Mouse (Mus musculus) forebrain, embryonic 13.5 days (tissue): ENCODE data around the gene Cd101. TPM values are rescaled to one million over a fixed set of nuclear protein-coding genes. Genes with fewer than 3 reads are reported as not detected.

Source experiments
- ATAC-seq: fragments of 200-750 bp; cut with Nextera tagmentation; 2 replicates; pipeline ENCODE4 v1.8.0; 2017
- H3K27ac ChIP-seq: fragments of 300-500 bp; sonication (generic); 2 replicates; pipeline ENCODE4 v1.5.1; 2015; ENCODE audit warnings: inconsistent platforms, mild to moderate bottlenecking, moderate library complexity
- H3K27me3 ChIP-seq: fragments of 300-500 bp; sonication (generic); 2 replicates; pipeline ENCODE4 v1.6.1; 2015; ENCODE audit warnings: mild to moderate bottlenecking, inconsistent platforms
- H3K36me3 ChIP-seq: fragments of 300-500 bp; sonication (generic); 2 replicates; pipeline ENCODE4 v1.6.1; 2015; ENCODE audit warnings: mild to moderate bottlenecking, inconsistent platforms; ENCODE audit not compliant: poor library complexity, severe bottlenecking
- H3K4me1 ChIP-seq: fragments of 300-500 bp; sonication (generic); 2 replicates; pipeline ENCODE4 v1.6.1; 2015; ENCODE audit warnings: inconsistent platforms
- H3K4me2 ChIP-seq: fragments of 300-500 bp; sonication (generic); 2 replicates; pipeline ENCODE4 v1.6.1; 2015; ENCODE audit warnings: inconsistent platforms, mild to moderate bottlenecking, moderate library complexity
- H3K4me3 ChIP-seq: fragments of 300-500 bp; sonication (generic); 2 replicates; pipeline ENCODE4 v1.5.1; 2015; ENCODE audit warnings: mild to moderate bottlenecking, inconsistent platforms
- H3K9ac ChIP-seq: fragments of 300-500 bp; sonication (generic); 2 replicates; pipeline ENCODE4 v1.6.1; 2015; ENCODE audit warnings: mild to moderate bottlenecking, inconsistent platforms
- H3K9me3 ChIP-seq: fragments of 300-500 bp; sonication (generic); replicated peaks from 2 replicates; pipeline ENCODE4 v1.6.1; 2016; ENCODE audit warnings: inconsistent platforms
- WGBS: fragments of 180-500 bp; shearing (Covaris S2); methylation state at CpG from one replicate; pipeline ENCODE4 v1.1.7; 2015; 5-methylcytosine and 5-hydroxymethylcytosine counted together
- polyA plus RNA-seq: library from polyadenylated mRNA; unstranded; fragments of >200 nt; fragmentation: Nextera tagmentation; extraction: Ambion mirVana; gene quantifications from 2 replicates; pipeline ENCODE4 v1.2.1, GENCODE M21; 2015

Gene Cd101
- polyA plus RNA-seq, 1 experiment from 2014 or later, result 0.08 TPM

- Histone ChIP-seq H3K9ac (no peak overlapping the region), H3K36me3 (0 out of 2 replicates have a peak, but pooled peaks cover 6% of the 10 kb centered on the region), H3K4me1 (no peaks in the 10 kb centered on the region), H3K27me3 (no peaks in the 10 kb centered on the region), H3K4me2 (no peak overlapping the region), H3K27ac (no peak overlapping the region), H3K4me3 (no peak overlapping the region), H3K9me3 (no peaks in the 10 kb centered on the region)
- no peak for ATAC-seq
- 93% methylated on average over 2 of the region's 2 CpGs for WGBS
These were observed 6.6 kb upstream of the Cd101 start for GRCm38 (mm10) chr3:101036001-101036400.

DNA sequence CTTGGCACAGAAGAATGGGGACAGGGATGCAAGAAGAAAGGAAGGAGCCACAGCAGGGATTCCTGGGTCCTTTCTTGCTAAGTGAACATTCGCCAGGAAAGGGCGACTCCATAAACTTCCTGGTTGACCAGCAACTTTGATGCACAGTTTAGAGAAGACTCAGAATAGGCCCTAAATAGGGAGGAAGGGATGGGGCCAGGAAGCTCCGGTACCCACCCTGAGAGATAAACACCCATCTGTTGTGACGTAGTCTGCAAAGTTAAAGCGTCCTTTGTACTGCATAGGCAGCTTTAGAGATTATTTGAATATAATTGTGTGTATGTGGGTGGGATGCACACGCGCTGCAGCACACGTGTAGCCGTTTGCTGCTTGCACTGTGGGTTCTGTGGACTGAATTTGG is 5.2 kb upstream of the Cd101 start:
- H3K27ac ChIP-seq, result no peak overlapping the region
- H3K4me3 ChIP-seq, result no peak overlapping the region
- no peaks in the 10 kb centered on the region for H3K36me3 ChIP-seq
- no peaks in the 10 kb centered on the region for H3K27me3 ChIP-seq
- WGBS, result 86% methylated on average over 9 of the region's 9 CpGs
- no peak for ATAC-seq
- no peaks in the 10 kb centered on the region for H3K4me1 ChIP-seq
- no peak overlapping the region for H3K9ac ChIP-seq
- H3K4me2 ChIP-seq, result no peak overlapping the region
- H3K9me3 ChIP-seq, result no peaks in the 10 kb centered on the region

GRCm38 (mm10) chr3:101033644-101034043 is 4.3 kb upstream of the Cd101 start:
- Histone ChIP-seq H3K27ac (no peak overlapping the region), H3K36me3 (no peaks in the 10 kb centered on the region)

DNA sequence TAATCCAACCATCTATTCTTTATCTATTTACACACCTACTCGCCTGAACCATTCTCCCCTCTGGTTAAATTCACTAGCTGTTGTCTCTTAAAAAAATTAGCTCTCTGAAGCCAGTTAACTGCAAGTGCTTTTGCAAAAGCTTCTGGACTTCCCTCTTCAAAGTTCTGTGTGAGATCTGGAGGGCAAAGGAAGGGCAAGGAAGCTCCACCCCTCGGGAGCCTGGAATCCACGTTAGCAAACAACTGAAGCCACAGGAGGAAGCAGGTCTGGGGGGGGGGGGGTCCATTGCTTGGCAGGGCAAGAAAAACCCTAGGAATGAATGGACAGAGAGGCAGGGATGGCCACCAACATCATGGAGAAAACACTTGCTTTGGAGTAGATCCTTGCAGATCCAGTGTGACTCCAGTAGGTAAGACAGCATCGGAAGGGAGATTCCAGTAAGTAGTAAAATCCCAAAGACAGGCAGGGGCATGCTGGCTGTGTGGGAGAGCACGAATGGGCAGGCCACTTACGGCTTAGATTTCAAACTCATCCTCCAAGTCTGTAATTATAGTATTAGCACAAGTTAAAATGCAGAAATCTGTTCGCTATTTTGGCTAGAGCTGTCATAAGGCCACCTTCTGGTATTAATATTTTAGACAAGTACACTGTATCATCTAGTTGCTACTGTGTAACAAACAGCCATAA is 2.2 kb upstream of the Cd101 start:
- ATAC-seq, result no peak
- H3K27me3 ChIP-seq, result no peaks in the 10 kb centered on the region
- WGBS, result 75% methylated on average over 7 of the region's 7 CpGs

More at GRCm38 (mm10) chr3:101033644-101034043, 4.3 kb upstream of the Cd101 start:
- Histone ChIP-seq H3K9ac (no peak overlapping the region), H3K9me3 (no peaks in the 10 kb centered on the region), H3K4me1 (no peaks in the 10 kb centered on the region), H3K4me2 (no peak overlapping the region), H3K4me3 (no peak overlapping the region), H3K27me3 (no peaks in the 10 kb centered on the region)
- ATAC-seq, result no peak
- WGBS, result 82% methylated on average over 4 of the region's 4 CpGs

DNA sequence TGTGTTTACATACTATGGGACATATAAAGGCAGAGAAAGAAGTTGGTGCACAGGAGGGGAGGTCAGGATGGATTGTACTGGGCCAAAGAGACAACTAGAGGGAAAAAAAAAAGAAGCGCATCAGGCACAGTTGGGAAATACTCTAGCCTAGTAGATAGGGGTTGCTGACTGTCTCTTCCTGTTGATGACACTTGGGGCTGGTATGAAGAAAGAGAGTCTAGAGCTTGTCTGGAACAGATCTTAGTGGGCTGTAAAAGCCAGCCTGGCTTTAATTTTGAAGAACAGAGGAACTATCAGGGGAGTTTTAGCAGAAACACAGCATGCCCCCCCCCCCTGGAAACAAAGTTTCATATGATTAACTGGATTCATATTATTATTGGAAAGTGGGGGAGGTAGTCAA is 1.3 kb upstream of the Cd101 start:
- H3K27ac ChIP-seq, result no peak overlapping the region
- no peak overlapping the region for H3K4me3 ChIP-seq
- no peak overlapping the region for H3K4me2 ChIP-seq
- H3K27me3 ChIP-seq, result no peaks in the 10 kb centered on the region
- WGBS, result 95% methylated on average over 1 of the region's 1 CpGs
- no peak overlapping the region for H3K9ac ChIP-seq
- H3K4me1 ChIP-seq, result no peaks in the 10 kb centered on the region
- no peaks in the 10 kb centered on the region for H3K36me3 ChIP-seq
- H3K9me3 ChIP-seq, result no peaks in the 10 kb centered on the region
- ATAC-seq, result no peak

More for the DNA sequence above, 2.2 kb upstream of the Cd101 start:
- Histone ChIP-seq H3K9me3 (no peaks in the 10 kb centered on the region), H3K36me3 (no peaks in the 10 kb centered on the region), H3K9ac (no peak overlapping the region), H3K4me3 (no peak overlapping the region), H3K4me2 (no peak overlapping the region), H3K27ac (no peak overlapping the region), H3K4me1 (no peaks in the 10 kb centered on the region)

DNA sequence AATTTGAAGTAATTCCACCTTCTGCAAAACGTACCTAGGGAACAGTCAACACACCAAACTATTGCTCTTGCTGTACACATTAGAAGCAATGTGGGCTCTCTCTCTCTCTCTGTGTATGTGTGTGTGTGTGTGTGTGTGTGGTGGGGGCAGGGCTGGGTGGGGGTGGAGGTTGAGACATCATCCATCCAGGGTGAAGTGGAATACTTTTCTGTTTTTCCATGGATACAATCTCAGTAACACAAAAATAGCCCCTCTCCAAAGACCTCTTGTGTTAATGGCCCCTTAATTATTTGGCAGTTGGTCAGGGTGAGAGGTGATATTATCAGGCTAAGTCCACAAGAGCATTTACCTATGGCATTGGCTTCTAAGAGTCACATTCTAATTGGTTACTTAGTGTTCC is 2.6 kb downstream of the Cd101 start:
- Histone ChIP-seq H3K9me3 (no peaks in the 10 kb centered on the region), H3K9ac (no peak overlapping the region), H3K4me1 (no peaks in the 10 kb centered on the region), H3K27me3 (no peaks in the 10 kb centered on the region), H3K4me2 (no peak overlapping the region), H3K4me3 (no peak overlapping the region), H3K27ac (no peak overlapping the region), H3K36me3 (no peaks in the 10 kb centered on the region)
- no peak for ATAC-seq
- whole genome bisulfite sequencing, result 82% methylated on average over 1 of the region's 1 CpGs

GRCm38 (mm10) chr3:101022967-101023366 is 6.4 kb downstream of the Cd101 start:
- H3K4me3 ChIP-seq, result no peak overlapping the region
- H3K27me3 ChIP-seq, result no peaks in the 10 kb centered on the region
- no peaks in the 10 kb centered on the region for H3K9me3 ChIP-seq
- WGBS, result 94% methylated on average over 6 of the region's 6 CpGs
- H3K9ac ChIP-seq, result no peak overlapping the region
- H3K27ac ChIP-seq, result no peak overlapping the region
- H3K36me3 ChIP-seq, result no peaks in the 10 kb centered on the region
- no peak for ATAC-seq
- H3K4me2 ChIP-seq, result no peak overlapping the region
- no peaks in the 10 kb centered on the region for H3K4me1 ChIP-seq

DNA sequence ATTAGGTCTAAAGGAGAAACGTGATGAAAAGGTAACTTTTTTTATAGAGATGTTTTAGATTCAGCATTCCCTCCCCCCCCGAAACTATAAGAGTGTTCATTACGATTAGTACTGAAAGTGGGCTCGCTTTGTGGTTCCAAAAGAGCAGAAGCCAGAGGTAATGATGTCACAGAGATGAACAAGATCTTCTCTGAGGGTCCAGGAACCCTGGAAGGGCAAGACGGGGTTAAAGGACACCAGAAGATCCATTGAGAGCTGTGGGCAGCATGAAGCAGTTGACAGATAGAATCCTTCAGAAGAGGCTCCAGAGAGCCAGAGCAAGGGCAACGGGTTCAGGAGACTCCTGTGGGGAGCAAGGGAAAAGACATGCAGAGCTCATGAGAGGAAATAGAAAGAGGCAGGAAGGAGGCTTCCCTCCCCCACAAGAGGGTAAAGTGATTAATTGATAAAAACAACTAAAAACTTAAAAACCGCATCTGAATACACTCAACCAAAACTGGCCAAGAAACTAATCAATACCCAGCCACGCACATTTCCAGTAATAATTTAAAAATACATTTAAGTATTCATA is 7.8 kb downstream of the Cd101 start:
- no peak overlapping the region for H3K4me3 ChIP-seq
- no peak for ATAC-seq
- H3K27me3 ChIP-seq, result no peaks in the 10 kb centered on the region
- H3K27ac ChIP-seq, result no peak overlapping the region
- 82% methylated on average over 8 of the region's 8 CpGs for WGBS
- H3K4me2 ChIP-seq, result no peak overlapping the region
- H3K36me3 ChIP-seq, result no peaks in the 10 kb centered on the region
- no peak overlapping the region for H3K9ac ChIP-seq
- no peaks in the 10 kb centered on the region for H3K4me1 ChIP-seq
- no peaks in the 10 kb centered on the region for H3K9me3 ChIP-seq

DNA sequence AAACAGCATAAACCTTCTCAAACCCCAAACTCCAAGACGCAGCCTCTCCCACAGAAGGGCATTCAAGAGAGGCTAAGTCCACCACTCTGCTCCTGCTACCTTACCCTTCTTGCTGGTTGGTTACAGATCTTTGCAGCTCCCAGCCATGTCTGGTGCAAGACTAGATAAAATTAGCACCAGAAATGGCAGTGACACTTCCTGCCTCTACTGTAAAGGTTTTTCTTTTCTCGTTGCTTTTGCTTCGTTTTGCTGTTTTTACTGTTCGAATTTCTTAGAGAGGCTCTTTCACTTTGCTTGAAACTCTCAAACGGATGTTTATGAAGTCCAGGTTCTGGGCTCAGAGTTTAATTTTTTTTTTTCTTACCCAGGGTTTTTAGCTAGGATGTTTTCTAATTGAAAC is 8.3 kb downstream of the Cd101 start:
- 84% methylated on average over 5 of the region's 5 CpGs for WGBS
- Histone ChIP-seq H3K9ac (no peak overlapping the region), H3K4me1 (no peaks in the 10 kb centered on the region), H3K9me3 (no peaks in the 10 kb centered on the region), H3K4me2 (no peak overlapping the region), H3K27me3 (no peaks in the 10 kb centered on the region), H3K4me3 (no peak overlapping the region), H3K36me3 (no peaks in the 10 kb centered on the region), H3K27ac (no peak overlapping the region)
- no peak for ATAC-seq

- H3K27ac ChIP-seq, result no peak overlapping the region
- WGBS, result 87% methylated on average over 6 of the region's 6 CpGs
- no peaks in the 10 kb centered on the region for H3K36me3 ChIP-seq
- H3K9me3 ChIP-seq, result no peaks in the 10 kb centered on the region
- no peak for ATAC-seq
- no peak overlapping the region for H3K9ac ChIP-seq
- no peak overlapping the region for H3K4me3 ChIP-seq
- no peaks in the 10 kb centered on the region for H3K27me3 ChIP-seq
- H3K4me1 ChIP-seq, result peaks cover 14% of the 10 kb centered on the region
- H3K4me2 ChIP-seq, result no peak overlapping the region
These were observed 10.9 kb downstream of the Cd101 start for GRCm38 (mm10) chr3:101018494-101018893.

- no peak overlapping the region for H3K4me3 ChIP-seq
- ATAC-seq, result no peak
These were observed 13.3 kb downstream of the Cd101 start for GRCm38 (mm10) chr3:101016050-101016449.

DNA sequence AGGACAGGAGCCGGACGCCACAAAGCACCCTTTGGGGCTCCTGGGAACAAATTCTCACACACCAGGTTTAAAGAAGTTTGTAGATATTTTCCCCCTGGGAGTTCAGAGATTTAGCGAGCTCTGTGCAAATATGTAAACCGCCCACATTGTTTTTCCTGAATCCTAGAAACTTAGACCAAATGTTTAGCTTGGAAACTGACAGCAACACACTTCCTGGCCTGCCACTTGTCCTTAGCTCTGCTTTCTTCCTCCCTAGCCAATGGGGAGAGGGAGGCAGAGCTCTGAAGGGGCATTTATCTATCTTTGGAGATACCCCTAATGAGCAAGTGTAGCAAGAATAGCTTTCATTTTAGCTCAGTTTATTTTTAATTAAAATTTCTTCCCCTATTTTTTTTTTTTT is 14.1 kb downstream of the Cd101 start:
- H3K27ac ChIP-seq, result no peak overlapping the region
- ATAC-seq, result no peak
- no peak overlapping the region for H3K4me3 ChIP-seq
- WGBS, result 39% methylated on average over 4 of the region's 4 CpGs
- H3K9me3 ChIP-seq, result no peaks in the 10 kb centered on the region
- H3K4me2 ChIP-seq, result no peak overlapping the region
- H3K9ac ChIP-seq, result no peak overlapping the region
- peaks cover 22% of the 10 kb centered on the region for H3K4me1 ChIP-seq
- H3K36me3 ChIP-seq, result no peaks in the 10 kb centered on the region
- no peaks in the 10 kb centered on the region for H3K27me3 ChIP-seq

More at GRCm38 (mm10) chr3:101016050-101016449, 13.3 kb downstream of the Cd101 start:
- Histone ChIP-seq H3K4me2 (no peak overlapping the region), H3K4me1 (peaks cover 22% of the 10 kb centered on the region), H3K36me3 (no peaks in the 10 kb centered on the region), H3K9ac (no peak overlapping the region), H3K9me3 (no peaks in the 10 kb centered on the region), H3K27ac (no peak overlapping the region), H3K27me3 (no peaks in the 10 kb centered on the region)
- WGBS, result 91% methylated on average over 7 of the region's 7 CpGs

- H3K36me3 ChIP-seq, result no peaks in the 10 kb centered on the region
- WGBS, result 72% methylated on average over 3 of the region's 3 CpGs
- H3K27me3 ChIP-seq, result no peaks in the 10 kb centered on the region
- H3K4me1 ChIP-seq, result peaks cover 22% of the 10 kb centered on the region
- no peaks in the 10 kb centered on the region for H3K9me3 ChIP-seq
- no peak for ATAC-seq
- H3K4me2 ChIP-seq, result no peak overlapping the region
- H3K9ac ChIP-seq, result no peak overlapping the region
- no peak overlapping the region for H3K4me3 ChIP-seq
- no peak overlapping the region for H3K27ac ChIP-seq
These were observed 15.8 kb downstream of the Cd101 start for GRCm38 (mm10) chr3:101013536-101013935.
